Mouse (Mus musculus): Measurements from ENCODE around the gene Fto. TPM values are rescaled to one million over a fixed set of nuclear protein-coding genes. Genes with fewer than 3 reads are reported as not detected.

Gene Fto
- polyA plus RNA-seq, 1 experiment: 11.9 TPM

DNA sequence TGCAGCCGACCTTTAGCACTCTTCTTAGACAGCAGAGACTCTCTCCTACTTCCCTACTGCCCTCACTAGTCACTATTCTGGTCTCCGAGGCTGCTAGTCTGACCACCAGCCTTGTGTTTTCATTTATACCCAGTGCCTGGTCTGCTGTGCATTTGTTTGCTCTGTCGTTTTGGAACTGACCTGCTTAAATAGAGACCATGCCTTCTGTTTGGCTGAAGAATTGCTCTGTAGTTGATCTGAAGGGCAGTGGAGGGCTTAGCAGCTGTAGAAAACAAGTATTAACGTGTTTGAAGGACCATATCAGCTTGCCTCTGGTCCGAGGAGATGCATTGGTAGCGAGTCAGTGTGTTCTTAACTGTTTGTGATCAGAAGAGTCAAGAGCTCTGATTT lies 16.1 kb downstream of the Fto start:
- no peaks in the 10 kb centered on the region for H3K36me3 ChIP-seq (ENCODE audit: control insufficient read depth, insufficient read depth, low read length)
- H3K4me1 ChIP-seq (ENCODE audit: control insufficient read depth, insufficient read depth, insufficient read length): no peaks in the 10 kb centered on the region
- no peaks in the 10 kb centered on the region for H3K27me3 ChIP-seq (ENCODE audit: control insufficient read depth, insufficient read depth, low read length)
- no peak for TF ChIP-seq POLR2A (IDR thresholded peaks at IDR 0.05; ENCODE audit: low read depth, low read length)
- no peak for TF ChIP-seq CTCF (IDR thresholded peaks at IDR 0.05; ENCODE audit: extremely low read depth, insufficient read depth, insufficient read length, insufficient replicate concordance)
- 86% methylated on average over 6 of the region's 6 CpGs for WGBS
- no peak overlapping the region for H3K4me3 ChIP-seq (ENCODE audit: extremely low read depth, insufficient read depth, insufficient read length)
- DNase-seq (ENCODE audit: low read depth in 1 of 2, low spot score in 2 of 2): no peak
- H3K27ac ChIP-seq (ENCODE audit: insufficient read depth, low read length): no peak overlapping the region

DNA sequence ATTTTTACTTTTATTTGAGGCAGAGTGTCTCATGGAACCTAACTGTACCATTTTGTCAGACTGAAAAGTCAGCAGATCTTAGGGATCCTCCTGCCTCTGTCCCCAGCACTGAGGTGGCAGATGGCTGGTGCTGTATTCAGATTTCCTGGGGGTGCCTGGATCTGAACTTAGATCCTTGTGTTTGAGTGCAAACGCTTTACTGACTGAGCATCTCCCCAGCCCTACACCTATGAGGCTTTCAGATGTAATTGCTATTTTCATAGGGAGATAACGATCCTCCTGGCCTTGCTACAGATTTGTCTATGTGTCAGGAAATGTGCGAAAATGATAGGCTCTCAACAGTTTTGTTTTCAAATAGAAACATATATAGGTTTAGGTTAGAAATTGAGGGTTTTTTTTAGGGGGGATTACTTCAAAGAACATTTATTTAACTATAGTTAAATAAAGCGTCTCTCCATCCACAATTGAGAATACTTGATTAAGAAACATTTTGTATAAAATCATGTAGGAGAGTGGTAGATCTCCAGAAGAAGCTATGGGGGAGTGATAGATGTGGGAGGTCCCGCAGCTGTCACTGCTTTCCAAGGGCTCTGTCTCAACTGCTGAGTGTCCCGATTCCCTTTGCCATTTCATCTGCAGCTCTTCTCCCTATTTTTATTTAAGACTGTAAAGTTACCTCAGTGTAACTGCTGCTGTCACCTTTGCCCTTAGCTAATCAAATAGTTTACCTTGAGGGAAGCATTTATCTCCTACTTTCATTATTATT lies 25.2 kb downstream of the Fto start:
- H3K4me1 ChIP-seq (ENCODE audit: control insufficient read depth, insufficient read depth, insufficient read length): no peaks in the 10 kb centered on the region
- H3K27ac ChIP-seq (ENCODE audit: insufficient read depth, low read length): no peak overlapping the region
- WGBS: 93% methylated on average over 6 of the region's 6 CpGs
- H3K27me3 ChIP-seq (ENCODE audit: control insufficient read depth, insufficient read depth, low read length): no peaks in the 10 kb centered on the region
- H3K36me3 ChIP-seq (ENCODE audit: control insufficient read depth, insufficient read depth, low read length): no peaks in the 10 kb centered on the region
- H3K4me3 ChIP-seq (ENCODE audit: extremely low read depth, insufficient read depth, insufficient read length): no peak overlapping the region
- DNase-seq (ENCODE audit: low read depth in 1 of 2, low spot score in 2 of 2): no peak
- TF ChIP-seq CTCF (IDR thresholded peaks at IDR 0.05; ENCODE audit: extremely low read depth, insufficient read depth, insufficient read length, insufficient replicate concordance) (no peak), POLR2A (IDR thresholded peaks at IDR 0.05; ENCODE audit: low read depth, low read length) (no peak)

DNA sequence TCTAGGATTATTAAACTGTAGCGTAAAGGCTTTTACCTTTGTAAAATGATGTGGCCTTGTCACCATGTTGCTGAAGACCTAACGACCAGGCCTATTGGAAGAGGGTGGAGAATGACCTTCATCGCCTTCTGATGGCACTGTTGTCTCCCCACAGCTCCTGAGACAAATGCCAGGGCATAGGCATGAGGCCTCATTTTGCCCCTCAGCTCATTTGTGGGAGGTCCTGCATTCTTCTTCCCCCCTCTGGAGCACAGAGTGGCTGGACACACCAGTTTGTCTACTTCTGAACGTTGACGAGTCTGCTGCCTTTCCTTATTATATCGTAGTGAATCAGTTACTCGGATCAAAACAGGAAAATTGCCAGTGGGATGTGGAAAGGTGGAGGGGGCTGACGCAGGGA lies 26.3 kb downstream of the Fto start:
- Histone ChIP-seq H3K36me3 (ENCODE audit: control insufficient read depth, insufficient read depth, low read length) (no peaks in the 10 kb centered on the region), H3K4me1 (ENCODE audit: control insufficient read depth, insufficient read depth, insufficient read length) (no peaks in the 10 kb centered on the region), H3K27ac (ENCODE audit: insufficient read depth, low read length) (no peak overlapping the region), H3K4me3 (ENCODE audit: extremely low read depth, insufficient read depth, insufficient read length) (no peak overlapping the region), H3K27me3 (ENCODE audit: control insufficient read depth, insufficient read depth, low read length) (no peaks in the 10 kb centered on the region)
- WGBS: 94% methylated on average over 8 of the region's 8 CpGs
- DNase-seq (ENCODE audit: low read depth in 1 of 2, low spot score in 2 of 2): no peak
- TF ChIP-seq CTCF (IDR thresholded peaks at IDR 0.05; ENCODE audit: extremely low read depth, insufficient read depth, insufficient read length, insufficient replicate concordance): no peak
- TF ChIP-seq POLR2A (IDR thresholded peaks at IDR 0.05; ENCODE audit: low read depth, low read length): no peak

DNA sequence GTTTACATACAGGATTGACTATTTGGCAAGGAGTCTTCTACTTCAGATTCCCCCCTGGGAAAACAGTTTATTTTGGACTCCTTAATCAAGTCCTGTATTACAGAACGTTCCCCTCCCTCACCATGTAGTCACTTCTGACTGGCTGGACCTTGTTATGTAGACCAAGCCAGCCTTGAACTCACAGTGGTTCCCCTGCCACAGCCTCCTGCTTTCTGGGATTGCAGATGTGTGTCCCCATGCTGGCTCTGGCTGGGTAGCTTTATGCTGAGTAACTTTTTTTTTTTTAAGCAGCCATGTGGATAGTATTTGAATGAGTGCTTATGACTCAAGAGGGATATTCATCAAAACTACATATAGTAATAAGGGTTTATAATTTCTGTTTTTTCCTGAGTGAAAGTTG lies 27.4 kb downstream of the Fto start:
- H3K4me3 ChIP-seq (ENCODE audit: extremely low read depth, insufficient read depth, insufficient read length): no peak overlapping the region
- no peak overlapping the region for H3K27ac ChIP-seq (ENCODE audit: insufficient read depth, low read length)
- no peaks in the 10 kb centered on the region for H3K27me3 ChIP-seq (ENCODE audit: control insufficient read depth, insufficient read depth, low read length)
- no peaks in the 10 kb centered on the region for H3K4me1 ChIP-seq (ENCODE audit: control insufficient read depth, insufficient read depth, insufficient read length)
- no peak for DNase-seq (ENCODE audit: low read depth in 1 of 2, low spot score in 2 of 2)
- 84% methylated on average over 1 of the region's 1 CpGs for WGBS
- no peak for TF ChIP-seq CTCF (IDR thresholded peaks at IDR 0.05; ENCODE audit: extremely low read depth, insufficient read depth, insufficient read length, insufficient replicate concordance)
- no peak for TF ChIP-seq POLR2A (IDR thresholded peaks at IDR 0.05; ENCODE audit: low read depth, low read length)
- no peaks in the 10 kb centered on the region for H3K36me3 ChIP-seq (ENCODE audit: control insufficient read depth, insufficient read depth, low read length)

DNA sequence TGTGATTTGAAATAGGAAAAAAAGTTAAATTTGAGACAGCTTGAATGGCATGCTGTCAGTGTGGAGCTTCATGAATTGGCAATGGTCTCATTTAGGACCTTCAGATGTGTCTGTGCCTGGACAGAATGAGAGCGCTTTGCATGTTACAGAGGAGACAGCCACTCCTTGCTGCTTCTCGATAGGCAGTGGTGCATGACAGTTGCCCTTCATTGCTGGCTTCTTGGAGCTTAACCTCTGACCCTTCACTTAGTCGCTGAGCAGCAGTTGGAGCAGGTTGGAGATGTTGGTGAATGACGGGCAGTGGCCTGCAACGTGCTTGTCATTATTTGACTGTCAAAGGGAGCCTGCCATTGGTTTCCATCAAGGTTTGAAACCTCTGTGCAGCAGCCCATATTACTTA lies 28.9 kb downstream of the Fto start:
- TF ChIP-seq POLR2A (IDR thresholded peaks at IDR 0.05; ENCODE audit: low read depth, low read length): no peak
- TF ChIP-seq CTCF (IDR thresholded peaks at IDR 0.05; ENCODE audit: extremely low read depth, insufficient read depth, insufficient read length, insufficient replicate concordance): no peak
- no peaks in the 10 kb centered on the region; the same call in 1 of the 2 replicates for H3K4me1 ChIP-seq (ENCODE audit: control insufficient read depth, insufficient read depth, insufficient read length)
- DNase-seq (ENCODE audit: low read depth in 1 of 2, low spot score in 2 of 2): no peak
- H3K27ac ChIP-seq (ENCODE audit: insufficient read depth, low read length): no peak overlapping the region
- 85% methylated on average over 5 of the region's 5 CpGs for WGBS
- no peaks in the 10 kb centered on the region for H3K36me3 ChIP-seq (ENCODE audit: control insufficient read depth, insufficient read depth, low read length)
- H3K27me3 ChIP-seq (ENCODE audit: control insufficient read depth, insufficient read depth, low read length): no peaks in the 10 kb centered on the region
- no peak overlapping the region for H3K4me3 ChIP-seq (ENCODE audit: extremely low read depth, insufficient read depth, insufficient read length)

DNA sequence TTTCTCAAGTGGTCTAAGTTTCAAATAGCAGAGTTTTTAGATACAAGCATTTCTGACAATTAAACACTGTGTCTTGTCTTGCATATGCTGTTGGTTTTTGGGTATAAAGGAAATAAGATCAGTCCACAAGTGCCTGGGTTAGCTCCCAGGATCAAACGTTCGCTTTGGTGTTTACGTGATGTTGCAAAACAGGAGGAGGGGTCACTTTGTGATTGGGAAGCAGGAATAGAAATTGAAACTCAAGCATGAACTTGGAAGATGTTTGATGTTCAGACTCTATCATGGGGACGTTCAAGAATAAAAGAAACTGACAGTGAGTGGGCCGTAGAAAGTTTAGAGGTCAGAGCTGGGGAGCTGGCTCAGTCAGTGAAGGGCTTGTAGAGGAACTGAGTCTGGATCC lies 29.5 kb downstream of the Fto start:
- Histone ChIP-seq H3K27me3 (ENCODE audit: control insufficient read depth, insufficient read depth, low read length) (no peaks in the 10 kb centered on the region), H3K27ac (ENCODE audit: insufficient read depth, low read length) (no peak overlapping the region), H3K4me1 (ENCODE audit: control insufficient read depth, insufficient read depth, insufficient read length) (no peaks in the 10 kb centered on the region; the same call in 1 of the 2 replicates), H3K4me3 (ENCODE audit: extremely low read depth, insufficient read depth, insufficient read length) (no peak overlapping the region), H3K36me3 (ENCODE audit: control insufficient read depth, insufficient read depth, low read length) (no peaks in the 10 kb centered on the region)
- WGBS: 77% methylated on average over 5 of the region's 5 CpGs
- no peak for TF ChIP-seq CTCF (IDR thresholded peaks at IDR 0.05; ENCODE audit: extremely low read depth, insufficient read depth, insufficient read length, insufficient replicate concordance)
- no peak for TF ChIP-seq POLR2A (IDR thresholded peaks at IDR 0.05; ENCODE audit: low read depth, low read length)
- DNase-seq (ENCODE audit: low read depth in 1 of 2, low spot score in 2 of 2): no peak

DNA sequence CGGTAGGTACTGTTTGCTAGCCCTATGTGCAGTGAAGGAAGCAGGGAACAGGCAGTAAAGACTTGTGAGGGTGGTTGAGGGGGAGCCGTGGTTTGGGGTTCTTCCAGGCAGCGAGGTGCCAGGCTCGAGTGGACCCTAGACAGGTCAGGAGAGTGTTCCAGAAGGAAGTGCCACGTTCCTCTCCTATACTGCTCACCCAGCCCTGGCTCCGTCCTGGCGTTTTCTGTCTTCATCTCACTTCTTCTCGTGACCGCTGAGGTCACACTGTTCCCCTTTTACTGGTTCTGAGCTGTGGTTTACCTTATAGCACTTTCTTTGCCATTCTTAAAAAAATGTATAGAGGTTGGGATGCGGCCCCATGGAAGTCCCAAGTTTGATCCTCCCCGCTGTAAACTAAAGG lies 31.3 kb downstream of the Fto start:
- no peak for DNase-seq (ENCODE audit: low read depth in 1 of 2, low spot score in 2 of 2)
- Histone ChIP-seq H3K4me3 (ENCODE audit: extremely low read depth, insufficient read depth, insufficient read length) (no peak overlapping the region), H3K36me3 (ENCODE audit: control insufficient read depth, insufficient read depth, low read length) (no peaks in the 10 kb centered on the region), H3K4me1 (ENCODE audit: control insufficient read depth, insufficient read depth, insufficient read length) (no peaks in the 10 kb centered on the region; the same call in 1 of the 2 replicates), H3K27ac (ENCODE audit: insufficient read depth, low read length) (no peak overlapping the region), H3K27me3 (ENCODE audit: control insufficient read depth, insufficient read depth, low read length) (no peaks in the 10 kb centered on the region)
- no peak for TF ChIP-seq CTCF (IDR thresholded peaks at IDR 0.05; ENCODE audit: extremely low read depth, insufficient read depth, insufficient read length, insufficient replicate concordance)
- WGBS: 55% methylated on average over 11 of the region's 11 CpGs
